Mouse (Mus musculus): ENCODE results near the gene Cdh13. TPM values are rescaled to one million over a fixed set of nuclear protein-coding genes. Genes with fewer than 3 reads are reported as not detected.
A peak's percentile ranks its signal among the peaks of the same experiment; 100 is the strongest.
"Not testable (repeated sequence)": the region's sequence is repeated elsewhere in the genome, so short reads cannot be mapped to it uniquely, and the experiment has no call there.

Gene Cdh13
- polyA plus RNA-seq, 1 experiment from 2014 or later = 3.5 TPM

DNA sequence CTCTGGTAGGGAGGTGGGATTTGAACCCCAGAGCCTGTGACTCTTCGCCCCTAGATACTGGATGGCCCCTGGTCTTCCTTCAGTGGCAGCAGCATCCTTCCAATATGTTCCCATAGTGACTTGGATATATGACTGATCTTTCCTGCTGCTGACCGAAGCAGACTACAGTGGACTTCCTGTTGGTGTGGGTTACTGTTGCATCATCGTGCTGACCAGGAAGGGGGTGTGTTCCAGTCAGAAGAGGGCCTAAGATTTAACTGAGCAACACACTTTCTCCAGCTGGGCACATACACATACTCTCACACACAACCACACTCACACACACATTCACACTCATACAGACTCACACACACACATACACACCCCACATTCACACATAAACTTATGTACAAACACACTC lies 986.0 kb downstream of the Cdh13 start:
- Histone ChIP-seq H3K9me3 (no peaks in the 10 kb centered on the region), H3K9ac (no peak overlapping the region), H3K36me3 (no peaks in the 10 kb centered on the region), H3K4me1 (no peaks in the 10 kb centered on the region), H3K27me3 (no peaks in the 10 kb centered on the region), H3K4me2 (no peak overlapping the region), H3K27ac (no peak overlapping the region), H3K4me3 (no peak overlapping the region)
- 52% methylated on average over 3 of the region's 3 CpGs for WGBS
- ATAC-seq (ENCODE audit: borderline replicate concordance, extremely low read depth, low FRiP score, low TSS enrichment) = no peak

- Histone ChIP-seq H3K9ac (no peak overlapping the region), H3K27me3 (no peaks in the 10 kb centered on the region), H3K36me3 (no peaks in the 10 kb centered on the region), H3K27ac (no peak overlapping the region), H3K4me3 (no peak overlapping the region), H3K4me1 (no peaks in the 10 kb centered on the region), H3K4me2 (no peak overlapping the region), H3K9me3 (no peaks in the 10 kb centered on the region)
- ATAC-seq (ENCODE audit: borderline replicate concordance, extremely low read depth, low FRiP score, low TSS enrichment) = no peak
- 82% methylated on average over 9 of the region's 9 CpGs for WGBS
Observed at GRCm38 (mm10) chr8:119270371-119270770, 986.8 kb downstream of the Cdh13 start.

DNA sequence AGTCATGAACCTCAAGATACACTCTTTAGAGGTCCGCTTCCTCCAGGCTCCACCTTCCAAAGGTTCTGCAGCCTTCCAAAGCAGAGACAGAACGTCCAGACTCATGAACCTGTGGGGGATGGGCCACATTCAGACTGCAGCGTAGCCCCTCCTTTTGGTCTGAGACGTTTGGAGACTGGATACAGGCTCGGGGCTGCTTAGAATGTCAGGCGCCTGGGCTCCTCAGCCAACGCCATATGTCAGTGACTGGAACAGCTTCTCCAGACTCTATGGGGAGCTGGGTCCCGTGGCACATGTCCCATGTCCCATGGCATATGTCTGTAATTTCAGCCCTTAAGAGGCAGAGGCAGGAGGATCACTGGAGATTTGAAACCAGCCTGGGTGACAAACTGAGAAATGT lies 989.4 kb downstream of the Cdh13 start:
- Histone ChIP-seq H3K4me1 (peaks cover 14% of the 10 kb centered on the region; the same call in 1 of the 2 replicates), H3K27ac (no peak overlapping the region), H3K9me3 (no peaks in the 10 kb centered on the region), H3K9ac (no peak overlapping the region), H3K27me3 (no peaks in the 10 kb centered on the region), H3K4me3 (no peak overlapping the region), H3K36me3 (no peaks in the 10 kb centered on the region), H3K4me2 (no peak overlapping the region)
- 58% methylated on average over 8 of the region's 8 CpGs for WGBS
- ATAC-seq (ENCODE audit: borderline replicate concordance, extremely low read depth, low FRiP score, low TSS enrichment) = no peak

GRCm38 (mm10) chr8:119275442-119275841 lies 991.9 kb downstream of the Cdh13 start:
- Histone ChIP-seq H3K9ac (no peak overlapping the region), H3K36me3 (no peaks in the 10 kb centered on the region), H3K4me2 (no peak overlapping the region), H3K4me3 (no peak overlapping the region), H3K9me3 (no peaks in the 10 kb centered on the region), H3K27me3 (no peaks in the 10 kb centered on the region), H3K4me1 (peaks cover 14% of the 10 kb centered on the region; the same call in 1 of the 2 replicates), H3K27ac (no peak overlapping the region)
- 84% methylated on average over 1 of the region's 1 CpGs for WGBS
- no peak for ATAC-seq (ENCODE audit: borderline replicate concordance, extremely low read depth, low FRiP score, low TSS enrichment)

- ATAC-seq (ENCODE audit: borderline replicate concordance, extremely low read depth, low FRiP score, low TSS enrichment) = peak; percentile 90
- peak overlapping the region; percentile 75 for H3K27ac ChIP-seq
- no peak overlapping the region for H3K4me3 ChIP-seq
- H3K4me1 ChIP-seq = peaks cover 14% of the 10 kb centered on the region; the same call in 1 of the 2 replicates
- H3K9ac ChIP-seq = no peak overlapping the region
- no peaks in the 10 kb centered on the region for H3K27me3 ChIP-seq
- WGBS = 27% methylated on average over 3 of the region's 3 CpGs
- no peaks in the 10 kb centered on the region for H3K36me3 ChIP-seq
- H3K4me2 ChIP-seq = peak overlapping the region; percentile 14; the same call in 1 of the 2 replicates
- H3K9me3 ChIP-seq = no peaks in the 10 kb centered on the region
Observed at GRCm38 (mm10) chr8:119277047-119277451, 993.5 kb downstream of the Cdh13 start.

DNA sequence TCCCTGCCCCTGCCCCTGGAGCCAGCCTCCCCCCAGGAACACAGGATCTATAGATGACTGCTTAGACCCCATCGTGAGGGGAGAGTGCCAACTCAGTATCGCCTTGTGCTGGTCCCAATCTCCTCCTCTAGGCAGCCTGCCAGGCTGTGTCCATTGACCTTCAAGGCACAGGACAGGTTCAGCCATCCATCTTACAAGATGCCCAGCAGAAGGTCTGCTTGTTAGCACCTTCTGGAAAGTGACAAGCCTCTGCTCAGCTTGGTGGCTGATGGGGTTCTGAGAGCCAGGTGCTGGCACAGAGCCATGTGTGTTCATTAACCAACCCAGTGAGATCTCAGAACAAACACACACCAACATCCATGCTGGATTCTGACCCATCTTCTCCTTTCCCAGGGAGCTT lies 998.2 kb downstream of the Cdh13 start:
- H3K4me2 ChIP-seq = no peak overlapping the region
- ATAC-seq (ENCODE audit: borderline replicate concordance, extremely low read depth, low FRiP score, low TSS enrichment) = no peak
- WGBS = 77% methylated on average over 2 of the region's 2 CpGs
- no peaks in the 10 kb centered on the region for H3K36me3 ChIP-seq
- H3K9ac ChIP-seq = no peak overlapping the region
- H3K27me3 ChIP-seq = no peaks in the 10 kb centered on the region
- H3K4me3 ChIP-seq = no peak overlapping the region
- no peaks in the 10 kb centered on the region for H3K9me3 ChIP-seq
- 0 out of 2 replicates have a peak, but pooled peaks cover 5% of the 10 kb centered on the region for H3K4me1 ChIP-seq
- H3K27ac ChIP-seq = no peak overlapping the region

GRCm38 (mm10) chr8:119284516-119284915 lies 1001.0 kb downstream of the Cdh13 start:
- Histone ChIP-seq H3K36me3 (no peaks in the 10 kb centered on the region), H3K27me3 (no peaks in the 10 kb centered on the region), H3K9me3 (no peaks in the 10 kb centered on the region), H3K4me1 (no peaks in the 10 kb centered on the region), H3K4me2 (no peak overlapping the region), H3K4me3 (no peak overlapping the region), H3K27ac (no peak overlapping the region), H3K9ac (no peak overlapping the region)
- no peak for ATAC-seq (ENCODE audit: borderline replicate concordance, extremely low read depth, low FRiP score, low TSS enrichment)
- 70% methylated on average over 9 of the region's 9 CpGs for WGBS

GRCm38 (mm10) chr8:119284920-119285319 lies 1001.4 kb downstream of the Cdh13 start:
- H3K27me3 ChIP-seq = no peaks in the 10 kb centered on the region
- H3K36me3 ChIP-seq = no peaks in the 10 kb centered on the region
- no peak overlapping the region for H3K9ac ChIP-seq
- no peak overlapping the region for H3K4me2 ChIP-seq
- no peaks in the 10 kb centered on the region for H3K9me3 ChIP-seq
- no peak for ATAC-seq (ENCODE audit: borderline replicate concordance, extremely low read depth, low FRiP score, low TSS enrichment)
- no peak overlapping the region for H3K27ac ChIP-seq
- no peak overlapping the region for H3K4me3 ChIP-seq
- 66% methylated on average over 4 of the region's 4 CpGs for WGBS
- no peaks in the 10 kb centered on the region for H3K4me1 ChIP-seq

- Histone ChIP-seq H3K4me2 (no peak overlapping the region), H3K9ac (no peak overlapping the region), H3K27ac (no peak overlapping the region), H3K4me3 (no peak overlapping the region), H3K36me3 (no peaks in the 10 kb centered on the region), H3K27me3 (no peaks in the 10 kb centered on the region), H3K4me1 (no peaks in the 10 kb centered on the region), H3K9me3 (no peaks in the 10 kb centered on the region)
- no peak for ATAC-seq (ENCODE audit: borderline replicate concordance, extremely low read depth, low FRiP score, low TSS enrichment)
- WGBS = 69% methylated on average over 13 of the region's 13 CpGs
Observed at GRCm38 (mm10) chr8:119295477-119295876, 1011.9 kb downstream of the Cdh13 start.

- not testable (repeated sequence) for H3K27ac ChIP-seq; H3K36me3 ChIP-seq; H3K9ac ChIP-seq; H3K27me3 ChIP-seq; H3K4me1 ChIP-seq; H3K4me3 ChIP-seq; ATAC-seq (ENCODE audit: borderline replicate concordance, extremely low read depth, low FRiP score, low TSS enrichment); H3K9me3 ChIP-seq; H3K4me2 ChIP-seq
- 29% methylated on average over 3 of the region's 3 CpGs for WGBS
Observed at GRCm38 (mm10) chr8:119297752-119298151, 1014.2 kb downstream of the Cdh13 start.

GRCm38 (mm10) chr8:119300335-119300734 lies 1016.8 kb downstream of the Cdh13 start:
- no peaks in the 10 kb centered on the region for H3K9me3 ChIP-seq
- no peak overlapping the region for H3K9ac ChIP-seq
- no peaks in the 10 kb centered on the region for H3K36me3 ChIP-seq
- H3K27me3 ChIP-seq = no peaks in the 10 kb centered on the region
- H3K4me1 ChIP-seq = no peaks in the 10 kb centered on the region
- no peak overlapping the region for H3K4me2 ChIP-seq
- no peak overlapping the region for H3K27ac ChIP-seq
- H3K4me3 ChIP-seq = no peak overlapping the region
- WGBS = 87% methylated on average over 5 of the region's 5 CpGs
- ATAC-seq (ENCODE audit: borderline replicate concordance, extremely low read depth, low FRiP score, low TSS enrichment) = no peak

DNA sequence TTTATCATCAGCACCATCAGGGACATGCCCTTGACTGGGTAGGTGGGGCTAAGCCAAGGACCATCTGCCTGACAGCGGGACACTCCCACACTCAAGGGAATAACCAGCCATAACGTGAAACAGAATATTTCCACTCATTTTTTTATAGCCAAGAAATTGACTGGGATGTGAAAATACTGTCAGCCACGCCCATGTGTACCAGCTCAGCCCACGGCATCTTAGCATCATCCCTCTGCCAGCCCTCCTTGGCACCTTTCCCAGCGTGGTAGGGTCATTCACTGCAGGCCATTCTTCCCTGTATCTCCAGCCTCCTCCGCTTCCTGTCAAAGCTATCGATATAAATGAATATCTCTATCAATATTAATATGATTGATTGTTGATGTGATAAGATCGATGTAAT lies 1020.7 kb downstream of the Cdh13 start:
- no peaks in the 10 kb centered on the region for H3K4me1 ChIP-seq
- no peak overlapping the region for H3K9ac ChIP-seq
- WGBS = 70% methylated on average over 8 of the region's 8 CpGs
- no peak overlapping the region for H3K4me3 ChIP-seq
- no peaks in the 10 kb centered on the region for H3K27me3 ChIP-seq
- H3K27ac ChIP-seq = no peak overlapping the region
- H3K36me3 ChIP-seq = no peaks in the 10 kb centered on the region
- ATAC-seq (ENCODE audit: borderline replicate concordance, extremely low read depth, low FRiP score, low TSS enrichment) = no peak
- H3K9me3 ChIP-seq = no peaks in the 10 kb centered on the region
- no peak overlapping the region for H3K4me2 ChIP-seq

- Histone ChIP-seq H3K4me3 (no peak overlapping the region), H3K4me1 (no peaks in the 10 kb centered on the region), H3K4me2 (no peak overlapping the region), H3K27ac (no peak overlapping the region), H3K9ac (no peak overlapping the region), H3K36me3 (no peaks in the 10 kb centered on the region), H3K9me3 (no peaks in the 10 kb centered on the region), H3K27me3 (no peaks in the 10 kb centered on the region)
- no peak for ATAC-seq (ENCODE audit: borderline replicate concordance, extremely low read depth, low FRiP score, low TSS enrichment)
- 22% methylated on average over 3 of the region's 3 CpGs for WGBS
Observed at GRCm38 (mm10) chr8:119311412-119311811, 1027.9 kb downstream of the Cdh13 start.

Data from lung, embryonic 15.5 days (tissue).